In genomic region chr11:52309487-52309886, GRCm38 (mm10) we compare ENCODE assay signal across 20 mouse cellular contexts. TPM values are rescaled to one million over a fixed set of nuclear protein-coding genes. Genes with fewer than 3 reads are reported as not detected.
DNase-seq lines count a peak whose midpoint lies in the region; ATAC-seq and TF ChIP-seq lines count a peak whose summit lies in the region.
"Had no signal": no experiment of that assay in that cellular context is flagged by ENCODE, and none has a peak within 500 bp of the region (broad histone marks: within the 10 kb centered on the region; RNA-seq: fewer than 3 reads in every experiment).

No protein-coding gene starts in this region.

- H3K9me3 ChIP-seq in lung, embryonic 14.5 days (ENCODE audit: low read depth, low read length): no peaks in the 10 kb centered on the region
- H3K9me3 ChIP-seq: forebrain, embryonic 13.5 days; heart, embryonic 15.5 days; hindbrain, embryonic 10.5 days; limb, embryonic 10.5 days; midbrain, embryonic 15.5 days had no signal

- no peak overlapping the region for H3K9ac ChIP-seq in lung, embryonic 14.5 days
- H3K9ac ChIP-seq: forebrain, embryonic 13.5 days; heart, embryonic 15.5 days; midbrain, embryonic 15.5 days had no signal

- H3K4me2 ChIP-seq in lung, embryonic 14.5 days: no peak overlapping the region
- H3K4me2 ChIP-seq: forebrain, embryonic 13.5 days; heart, embryonic 15.5 days; midbrain, embryonic 15.5 days had no signal

- WGBS in lung, embryonic 14.5 days: 35% methylated on average over 3 of the region's 3 CpGs

- no peak overlapping the region for H3K4me3 ChIP-seq in lung, embryonic 14.5 days (ENCODE audit: low read depth, low read length)
- H3K4me3 ChIP-seq: forebrain, embryonic 13.5 days; heart, embryonic 15.5 days; hindbrain, embryonic 10.5 days; limb, embryonic 10.5 days; midbrain, embryonic 15.5 days had no signal

- no peak overlapping the region for H3K27ac ChIP-seq in lung, embryonic 14.5 days (ENCODE audit: low read depth)
- H3K27ac ChIP-seq: forebrain, embryonic 13.5 days; heart, embryonic 15.5 days; hindbrain, embryonic 10.5 days; hindbrain, postnatal 0 days; kidney, postnatal 0 days; limb, embryonic 10.5 days; midbrain, embryonic 15.5 days; stomach, postnatal 0 days had no signal

- H3K4me1 ChIP-seq in lung, embryonic 14.5 days (ENCODE audit: insufficient read depth): no peaks in the 10 kb centered on the region
- H3K4me1 ChIP-seq: forebrain, embryonic 13.5 days; heart, embryonic 15.5 days had no signal

- H3K27me3 ChIP-seq in lung, embryonic 14.5 days (ENCODE audit: insufficient read depth, low read length): no peaks in the 10 kb centered on the region
- H3K27me3 ChIP-seq: midbrain, embryonic 15.5 days had no signal

- DNase-seq in lung, embryonic 14.5 days: peak; percentile 14
- no peak for DNase-seq in lung, postnatal 14 days
- DNase-seq in CD4-positive, CD25-positive, alpha-beta regulatory T cell, adult 2 months (ENCODE audit: low read depth, low spot score): peak; percentile 65
- DNase-seq in induced T-regulatory cell, adult 2 months (ENCODE audit: low read depth): peak; percentile 49
- DNase-seq in thymus, postnatal 10 days (ENCODE audit: low spot score in 2 of 2): peak; percentile 77 to 80
- DNase-seq in urinary bladder, postnatal 4 days (ENCODE audit: low spot score in 2 of 2): no peak
- no peak for DNase-seq in gastrocnemius, postnatal 36 days
- no peak for DNase-seq in heart, postnatal 10 days
- DNase-seq: adrenal gland, postnatal 14 days; cerebellum, adult 9-10 months; kidney, adult 2 months; lung, postnatal 4 days had no signal

- no peaks in the 10 kb centered on the region for H3K36me3 ChIP-seq in lung, embryonic 14.5 days (ENCODE audit: insufficient read depth)
- H3K36me3 ChIP-seq: heart, embryonic 15.5 days; hindbrain, embryonic 10.5 days; limb, embryonic 10.5 days; midbrain, embryonic 15.5 days had no signal

- TF ChIP-seq CTCF in lung, embryonic 14.5 days (IDR thresholded peaks at IDR 0.05; ENCODE audit: low read depth): no peak

- intact Hi-C loops in gastrocnemius, postnatal 36 days (cut with DNase I): no loop called here
- intact Hi-C loops in heart, postnatal 10 days (cut with DNase I): no loop called here

- ATAC-seq in lung, embryonic 14.5 days (ENCODE audit: insufficient read depth): no peak
- ATAC-seq: forebrain, embryonic 13.5 days; hindbrain, postnatal 0 days; midbrain, embryonic 15.5 days had no signal

RNA-seq across cellular contexts. Expression of gene Tcf7, which starts 26.7 kb away (rescaled TPM):
- 64.2 and 68.8 TPM in 2 replicates for polyA plus RNA-seq in lung, embryonic 14.5 days (2014; fragmentation: Nextera tagmentation; extraction: Ambion mirVana)
- 1 to 10 TPM in 1 of 2 experiments, under 1 TPM in 1; 0.62 to 6.2 TPM for total RNA-seq in gastrocnemius, postnatal 36 days (2021)
- 1 to 10 TPM; 3.3 to 6.2 TPM for total RNA-seq in heart, postnatal 10 days (2021)

RNA-seq across cellular contexts. Expression of gene Vdac1, which starts 51.2 kb away (rescaled TPM):
- polyA plus RNA-seq in lung, embryonic 14.5 days (2014; fragmentation: Nextera tagmentation; extraction: Ambion mirVana): 219 TPM in 2 replicates
- total RNA-seq in gastrocnemius, postnatal 36 days (2021): 1,000 to 10,000 TPM; 1,307 to 1,453 TPM
- 100 to 1,000 TPM; 861 to 884 TPM for total RNA-seq in heart, postnatal 10 days (2021)

Comparison
In these comparisons a context has a peak if more than half of its experiments do, and no peak if none do; other contexts are left out.
1. DNase-seq: peak in lung, embryonic 14.5 days (single experiment), CD4-positive, CD25-positive, alpha-beta regulatory T cell, adult 2 months (single experiment), induced T-regulatory cell, adult 2 months (single experiment) and thymus, postnatal 10 days (2 of 2); none in lung, postnatal 14 days (single experiment), urinary bladder, postnatal 4 days (0 of 2), gastrocnemius, postnatal 36 days (0 of 2) and heart, postnatal 10 days (0 of 2).